Mouse (Mus musculus) brain, embryonic 14.5 days (tissue): ENCODE measurements around the gene Ankrd55. TPM values are rescaled to one million over a fixed set of nuclear protein-coding genes. Genes with fewer than 3 reads are reported as not detected.
"Not testable (repeated sequence)": the region's sequence is repeated elsewhere in the genome, so short reads cannot be mapped to it uniquely, and the experiment has no call there.

ENCODE experiments used
- DNase-seq: peaks from one replicate; pipeline ENCODE4 v3.0.0-alpha.2; 2011; ENCODE audit warnings: low read depth
- CTCF ChIP-seq: fragments of 200-500 bp; IDR thresholded peaks from 2 replicates; pipeline ENCODE4 v1.5.1; 2012; ENCODE audit warnings: inconsistent platforms, mild to moderate bottlenecking, moderate library complexity, borderline replicate concordance; ENCODE audit not compliant: insufficient read depth, insufficient read length; ENCODE audit errors: extremely low read depth
- POLR2A ChIP-seq: fragments of 200-500 bp; IDR thresholded peaks from 2 replicates; pipeline ENCODE4 v1.6.1; 2012; ENCODE audit warnings: mild to moderate bottlenecking, inconsistent platforms, borderline replicate concordance; ENCODE audit not compliant: poor library complexity, insufficient read depth, insufficient read length, severe bottlenecking; ENCODE audit errors: extremely low read depth
- polyA plus RNA-seq: library from polyadenylated mRNA; depleted of rRNA; stranded (reverse); fragments of >200 nt; gene quantifications from 2 replicates; pipeline ENCODE4 v1.2.3, GENCODE M21; 2012

Ankrd55 gene
- polyA plus RNA-seq, 1 experiment: 8.5 TPM

DNA sequence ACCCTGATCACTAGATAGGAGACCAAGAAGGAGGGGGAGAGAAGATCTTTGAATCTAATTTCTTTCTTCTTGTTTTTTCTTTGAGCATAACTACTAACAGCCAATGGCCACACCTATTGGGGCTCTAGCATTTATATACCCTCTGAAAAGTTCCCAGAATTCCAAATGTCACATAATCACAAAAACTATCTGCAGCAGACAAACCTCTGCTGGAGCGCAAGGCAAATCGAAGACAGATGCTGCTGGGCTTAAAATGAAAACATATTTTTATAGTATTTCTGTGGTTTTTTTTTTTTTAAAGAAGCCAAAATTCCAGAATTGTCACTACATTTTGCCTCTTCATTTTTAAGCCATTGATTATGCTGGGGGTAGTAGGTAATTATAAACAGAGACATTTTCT, 15.2 kb downstream of the Ankrd55 start:
- no peak for DNase-seq
- TF ChIP-seq CTCF (no peak), POLR2A (no peak)

DNA sequence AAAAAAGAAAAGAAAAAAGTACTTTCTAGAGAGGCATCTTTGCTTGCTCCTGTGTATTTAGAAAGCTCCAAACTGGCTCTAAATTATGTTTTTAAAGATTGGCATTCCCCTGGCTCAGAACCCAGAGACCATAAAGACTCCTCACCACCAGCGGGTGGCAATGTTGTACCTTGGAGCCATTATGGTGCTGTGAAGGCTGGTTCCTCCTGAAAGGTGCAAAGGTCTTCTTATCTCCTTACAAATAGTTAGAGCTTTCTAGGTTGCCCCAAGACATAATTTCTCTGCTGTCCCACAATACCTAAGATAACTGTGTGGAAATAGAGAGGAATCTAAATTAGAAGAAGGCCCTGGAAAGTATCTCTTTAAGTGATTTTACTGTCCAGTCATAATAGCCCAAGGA, 20.4 kb downstream of the Ankrd55 start:
- DNase-seq: peak; percentile 67
- no peak for TF ChIP-seq POLR2A
- TF ChIP-seq CTCF: peak; percentile 66; the same call in 1 of the 2 replicates

DNA sequence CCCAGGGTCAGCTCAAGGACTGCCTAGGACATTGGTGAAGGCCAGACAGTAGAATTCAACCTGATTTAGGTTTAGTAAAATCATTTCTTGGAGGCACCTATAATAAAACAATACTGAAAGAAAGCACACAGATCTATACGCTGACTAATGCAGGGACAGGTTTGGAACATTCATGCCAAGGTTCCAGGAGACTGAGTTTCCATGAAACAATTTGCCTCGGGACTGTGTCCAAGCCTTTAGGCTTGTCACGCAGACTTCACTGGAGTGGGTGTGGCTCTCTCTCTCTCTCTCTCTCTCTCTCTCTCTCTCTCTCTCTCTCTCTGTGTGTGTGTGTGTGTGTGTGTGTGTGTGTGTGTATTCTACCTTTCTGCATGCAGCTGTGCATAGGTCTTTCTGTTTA, 23.4 kb downstream of the Ankrd55 start:
- DNase-seq: not testable (repeated sequence)

DNA sequence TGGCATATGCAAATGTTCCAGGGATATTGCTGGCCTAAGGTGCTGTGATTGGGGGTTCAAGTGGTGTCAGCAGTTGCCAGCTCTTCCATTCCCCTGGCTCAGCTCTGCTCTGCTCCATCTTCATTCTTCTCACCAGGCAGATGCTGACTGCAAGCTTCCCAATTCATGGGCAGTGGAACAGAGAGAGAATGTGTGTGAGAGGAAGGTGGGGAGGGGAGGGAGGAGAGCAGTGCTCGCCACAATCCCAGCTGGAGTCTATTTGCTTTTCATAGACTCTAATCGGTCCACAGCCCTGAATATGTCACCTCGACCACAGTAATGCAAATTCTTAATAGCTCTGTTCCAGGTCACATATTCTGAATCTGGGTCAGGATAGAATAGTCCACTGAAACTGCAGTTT, 27.2 kb downstream of the Ankrd55 start:
- TF ChIP-seq POLR2A (no peak), CTCF (no peak)
- peak; percentile 52 for DNase-seq

DNA sequence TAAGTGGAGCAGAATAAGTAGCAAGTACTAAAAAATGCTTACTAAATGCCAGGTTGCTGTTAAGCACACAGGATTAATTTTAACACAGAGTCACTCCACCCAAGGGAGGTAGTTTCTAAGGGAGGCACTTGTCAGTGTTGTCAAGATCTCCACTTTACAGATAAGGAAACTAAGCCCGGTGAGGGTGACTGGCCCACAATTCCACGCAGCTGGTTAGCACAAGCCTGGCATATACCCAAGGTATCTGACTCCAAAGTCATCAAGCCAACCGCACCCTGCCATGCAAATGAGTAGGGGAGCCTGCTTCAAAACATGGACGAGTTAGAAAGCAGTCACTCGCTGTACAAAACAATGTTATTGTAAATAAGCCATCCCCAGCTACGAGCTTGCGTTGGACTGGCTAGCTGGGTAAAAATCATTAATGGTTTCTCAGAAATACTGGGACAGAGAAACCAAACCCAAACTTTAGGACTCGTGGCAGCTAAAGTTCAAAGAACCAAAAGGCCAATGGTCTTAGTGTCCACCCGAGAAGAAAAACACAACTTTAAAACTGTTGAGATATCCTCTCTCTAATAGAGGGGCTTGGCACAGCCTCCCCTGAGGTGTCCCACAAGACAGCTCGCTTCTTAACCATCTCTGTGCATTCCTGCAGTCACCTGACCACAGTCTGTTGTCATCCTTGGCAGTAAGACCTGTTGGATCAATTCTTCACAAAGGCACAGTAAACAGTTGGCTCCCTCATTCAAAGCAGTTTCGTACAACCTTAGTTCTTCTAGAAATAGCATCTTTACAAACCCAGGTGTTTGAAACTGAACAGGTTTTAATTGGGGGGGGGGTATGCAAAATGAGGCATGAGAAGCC, 28.6 kb downstream of the Ankrd55 start:
- no peak for TF ChIP-seq POLR2A
- TF ChIP-seq CTCF: no peak
- no peak for DNase-seq

DNA sequence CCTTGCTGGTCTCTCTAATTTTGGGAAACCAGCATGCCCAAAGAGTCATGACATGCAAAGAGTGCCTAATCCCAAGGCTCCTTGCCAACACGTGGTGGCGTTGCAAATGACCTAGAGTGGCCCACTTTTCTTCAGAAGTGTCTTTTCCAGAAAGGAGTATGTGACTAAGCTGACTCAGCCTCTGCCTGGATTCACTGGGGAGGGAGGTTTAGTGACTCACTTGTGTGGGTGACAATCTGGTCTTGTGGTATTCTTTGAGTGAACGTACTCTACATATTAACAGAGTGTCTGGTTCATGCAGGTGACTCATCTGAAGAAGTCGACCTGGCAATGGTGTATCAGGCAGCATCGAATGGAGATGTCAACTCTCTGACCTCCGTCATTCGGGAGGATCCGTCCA, 29.9 kb downstream of the Ankrd55 start:
- DNase-seq: no peak
- TF ChIP-seq POLR2A (no peak), CTCF (no peak)

DNA sequence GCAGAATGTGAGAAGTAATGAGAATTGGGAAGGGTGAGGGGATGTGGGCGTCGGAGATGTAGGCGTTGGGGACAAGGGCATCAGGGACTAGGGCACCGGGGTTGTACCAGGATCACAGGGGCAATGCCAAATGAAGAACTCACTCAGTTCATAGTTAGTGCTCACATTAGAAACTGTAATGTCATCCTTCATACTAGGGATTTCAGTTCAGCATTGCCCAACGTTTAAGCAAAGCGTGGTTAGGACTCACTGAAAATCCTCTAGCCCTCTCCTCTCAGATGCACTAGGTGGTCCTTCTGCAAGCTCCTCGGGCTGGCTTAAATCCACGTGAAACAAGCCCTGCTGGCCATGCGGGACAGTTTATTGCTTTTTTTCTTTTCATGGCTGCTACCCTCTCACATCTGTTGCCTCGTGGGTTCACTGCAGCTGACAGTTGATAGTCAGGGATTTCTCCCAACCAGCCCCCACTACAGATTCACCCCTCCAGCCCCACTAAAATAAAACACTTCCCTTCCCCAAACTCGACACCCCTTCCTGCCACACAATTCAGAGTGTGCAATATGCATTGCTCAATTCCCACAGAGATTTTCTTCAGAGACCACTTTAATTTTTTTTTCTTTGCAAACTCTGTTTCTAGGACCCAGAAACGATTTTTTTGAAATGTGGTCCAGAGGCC, 35.5 kb downstream of the Ankrd55 start:
- no peak for DNase-seq
- no peak for TF ChIP-seq POLR2A
- TF ChIP-seq CTCF: no peak

DNA sequence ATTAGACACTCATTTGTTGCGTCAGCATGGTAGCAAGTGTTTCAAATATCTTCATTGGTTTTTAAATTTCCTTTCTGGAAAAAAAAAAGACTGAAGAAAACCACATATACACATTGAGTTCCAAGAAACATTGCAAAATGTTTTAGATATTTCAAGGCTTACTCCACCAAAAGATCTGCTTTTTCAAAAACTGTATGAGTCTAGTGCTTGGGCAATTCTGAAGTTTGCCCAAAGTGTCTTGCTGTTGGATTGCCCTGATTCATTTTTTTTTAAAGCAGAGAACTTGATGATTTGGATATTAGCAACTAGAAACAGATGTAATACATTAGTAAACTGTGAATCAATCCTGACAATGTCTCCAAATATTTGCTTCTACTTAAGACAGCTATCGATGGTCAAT, 36.9 kb downstream of the Ankrd55 start:
- no peak for DNase-seq
- TF ChIP-seq CTCF (no peak), POLR2A (no peak)

DNA sequence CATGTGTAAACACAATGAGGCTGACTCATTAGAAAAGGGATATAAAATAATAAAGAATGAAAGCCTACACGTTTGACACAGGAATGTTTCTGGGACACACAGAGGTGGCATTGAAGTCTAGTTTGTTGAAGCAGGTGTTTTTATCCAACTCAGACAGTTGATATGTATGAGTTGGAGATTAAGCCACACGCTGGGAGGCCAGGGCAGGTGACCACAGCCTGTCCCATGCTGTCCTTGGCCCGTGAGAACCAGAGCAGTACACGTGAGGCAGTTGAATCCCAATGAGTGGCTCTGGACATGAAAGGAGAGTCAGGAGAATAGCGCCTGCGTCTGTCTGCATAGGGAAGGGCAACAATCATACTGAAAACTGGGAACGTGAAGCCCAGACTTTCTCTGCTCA, 38.2 kb downstream of the Ankrd55 start:
- no peak for DNase-seq
- TF ChIP-seq CTCF: no peak
- no peak for TF ChIP-seq POLR2A

DNA sequence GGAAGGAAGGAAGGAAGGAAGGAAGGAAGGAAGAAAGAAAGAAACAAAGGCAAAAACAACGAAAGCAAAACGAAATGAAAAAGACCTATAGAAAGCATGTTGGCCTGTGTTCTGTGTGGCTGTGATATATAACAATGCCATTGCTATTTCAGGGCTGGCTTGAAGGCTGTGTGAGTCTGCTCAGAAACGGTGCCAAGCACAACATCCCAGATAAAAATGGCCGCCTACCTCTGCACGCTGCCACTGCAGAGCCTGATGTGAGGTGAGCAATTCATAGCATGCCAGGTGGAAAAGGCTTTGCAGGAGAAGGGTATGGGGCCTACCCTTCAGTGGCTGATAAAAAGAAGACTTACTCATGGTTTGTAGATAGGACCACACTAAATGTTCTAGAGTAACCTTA, 38.7 kb downstream of the Ankrd55 start:
- TF ChIP-seq CTCF (no peak), POLR2A (no peak)

DNA sequence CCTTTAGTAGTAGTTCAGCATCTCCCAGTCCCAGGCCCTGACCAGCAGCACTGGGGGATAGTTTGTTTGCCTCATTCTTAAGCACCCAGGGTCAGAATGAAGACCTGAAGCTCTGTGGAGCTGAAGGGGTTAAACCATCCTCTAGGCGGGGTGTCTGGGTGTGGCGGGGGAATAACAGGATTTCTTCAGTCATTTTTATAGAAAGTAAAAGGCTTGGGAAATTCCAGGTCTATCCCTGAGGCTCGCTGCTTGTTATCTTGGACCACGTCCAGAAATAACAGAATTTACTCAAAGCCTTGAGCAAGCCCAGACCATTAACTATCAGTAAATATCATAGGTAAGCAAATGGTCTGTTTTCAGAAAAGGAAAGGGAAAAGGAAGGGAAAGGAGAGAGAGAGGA, 39.3 kb downstream of the Ankrd55 start:
- TF ChIP-seq POLR2A (no peak), CTCF (no peak)
- DNase-seq: no peak

More for the DNA sequence above, 38.7 kb downstream of the Ankrd55 start:
- no peak for DNase-seq

DNA sequence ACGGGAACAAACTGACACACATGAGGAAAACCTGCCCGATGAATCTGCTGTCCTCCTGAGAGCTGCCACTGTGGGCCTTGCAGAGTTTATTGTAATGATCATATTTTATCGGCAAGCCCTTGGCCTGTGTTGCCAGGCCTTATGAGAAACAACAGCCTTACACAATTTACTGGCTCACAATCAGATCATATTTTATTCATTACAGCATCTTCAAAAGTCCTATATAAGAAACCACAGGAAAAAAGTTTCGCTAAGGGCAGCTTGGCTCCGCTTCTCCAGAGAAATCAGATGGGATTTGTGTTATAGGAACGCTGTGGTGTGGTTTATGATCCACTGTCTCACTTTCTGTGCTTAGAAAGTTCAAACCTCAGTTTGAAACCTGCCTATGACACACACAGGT, 42.0 kb downstream of the Ankrd55 start:
- DNase-seq: no peak
- TF ChIP-seq POLR2A: no peak
- no peak for TF ChIP-seq CTCF

DNA sequence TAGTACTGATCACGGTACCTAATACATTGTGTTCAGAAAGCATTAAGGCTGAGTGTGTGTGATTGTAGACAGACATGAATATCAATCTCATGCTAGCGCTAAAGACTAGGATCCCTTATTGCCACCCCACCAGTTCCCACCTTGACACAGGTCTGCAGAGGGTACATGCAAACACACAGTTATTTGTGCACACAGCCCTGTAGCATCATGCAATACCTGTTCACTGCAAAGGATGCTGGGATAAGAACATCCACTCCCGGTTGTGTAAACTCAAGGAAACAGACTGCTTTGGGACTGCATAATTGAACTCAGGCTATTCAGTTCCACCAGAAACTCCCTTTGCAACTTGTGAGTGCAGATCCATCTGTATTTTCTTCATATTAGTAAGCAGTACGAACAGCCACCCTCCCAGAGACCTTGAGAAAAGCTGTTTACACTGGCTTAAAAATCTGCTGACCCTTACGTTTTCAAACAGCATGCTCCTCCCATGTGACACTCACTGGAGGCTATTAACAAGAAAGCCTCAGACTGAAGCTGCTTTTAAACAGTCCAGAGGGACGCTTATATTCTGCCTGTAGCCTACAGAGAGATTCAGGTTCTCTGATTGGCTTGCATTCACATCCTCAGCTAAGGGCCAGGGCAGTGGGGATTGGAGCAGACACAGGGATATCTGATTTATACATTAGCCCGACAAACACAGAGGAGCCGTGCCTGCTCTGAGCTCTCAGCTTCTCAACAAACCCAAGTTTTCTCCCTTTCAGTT, 42.8 kb downstream of the Ankrd55 start:
- TF ChIP-seq POLR2A (no peak), CTCF (no peak)
- DNase-seq: peak; percentile 83
